ENCODE assay signal across 15 mouse cellular contexts in the genomic region with DNA sequence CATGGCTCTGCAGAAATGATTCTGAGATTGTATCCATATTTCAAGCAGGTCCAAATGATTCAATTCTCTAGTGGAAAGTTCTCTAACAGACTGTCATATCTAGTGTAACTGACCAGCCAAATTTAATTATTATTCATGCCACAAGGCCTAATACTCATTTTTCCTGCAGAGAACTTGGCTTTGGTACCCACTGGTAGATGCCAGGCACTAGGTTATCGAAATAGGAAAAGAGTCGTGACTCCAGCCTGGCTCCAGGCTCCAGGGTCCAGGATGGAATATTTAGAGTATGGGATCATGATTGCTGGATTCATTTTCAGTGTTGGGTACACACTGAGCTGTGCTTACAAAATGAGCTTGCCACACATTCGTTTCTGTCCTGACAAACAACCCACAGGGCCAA.
"Had no signal": no experiment of that assay in that cellular context is flagged by ENCODE, and none has a peak within 500 bp of the region (broad histone marks: within the 10 kb centered on the region; RNA-seq: fewer than 3 reads in every experiment).

No protein-coding gene starts in this region.

- DNase-seq: lung, adult 2 months; lung, postnatal 14 days; lung, postnatal 36 days; right cerebral cortex, postnatal 14 days; thymus, adult 2 months; thymus, postnatal 25 days; thymus, postnatal 4 days had no signal

- H3K27me3 ChIP-seq: lung, embryonic 15.5 days; megakaryocyte, embryonic 14.5 days; midbrain, embryonic 13.5 days; midbrain, embryonic 15.5 days; neural tube, embryonic 12.5 days; stomach, embryonic 15.5 days had no signal

- H3K4me3 ChIP-seq: lung, embryonic 15.5 days; megakaryocyte, embryonic 14.5 days; midbrain, embryonic 13.5 days; midbrain, embryonic 15.5 days; neural tube, embryonic 12.5 days; stomach, embryonic 15.5 days had no signal

- H3K4me1 ChIP-seq: lung, embryonic 15.5 days; megakaryocyte, embryonic 14.5 days; midbrain, embryonic 13.5 days; midbrain, embryonic 15.5 days; neural tube, embryonic 12.5 days; stomach, embryonic 15.5 days had no signal

- H3K27ac ChIP-seq: lung, embryonic 15.5 days; macrophage; midbrain, embryonic 13.5 days; midbrain, embryonic 15.5 days; neural tube, embryonic 12.5 days; stomach, embryonic 15.5 days; stomach, postnatal 0 days had no signal
